Mouse (Mus musculus) CH12.LX (cell line): ENCODE measurements around the gene Hmga2.

Source experiments
- POLR2A ChIP-seq: IDR thresholded peaks from 2 replicates; pipeline ENCODE4 v1.6.1; 2011; ENCODE audit warnings: low read depth, mild to moderate bottlenecking, improper control_type of control experiment, low read length
- ZKSCAN1 ChIP-seq: IDR thresholded peaks from 2 replicates; pipeline ENCODE4 v1.6.1; 2012; ENCODE audit warnings: low read depth, inconsistent platforms, low read length, improper control_type of control experiment, borderline replicate concordance

DNA sequence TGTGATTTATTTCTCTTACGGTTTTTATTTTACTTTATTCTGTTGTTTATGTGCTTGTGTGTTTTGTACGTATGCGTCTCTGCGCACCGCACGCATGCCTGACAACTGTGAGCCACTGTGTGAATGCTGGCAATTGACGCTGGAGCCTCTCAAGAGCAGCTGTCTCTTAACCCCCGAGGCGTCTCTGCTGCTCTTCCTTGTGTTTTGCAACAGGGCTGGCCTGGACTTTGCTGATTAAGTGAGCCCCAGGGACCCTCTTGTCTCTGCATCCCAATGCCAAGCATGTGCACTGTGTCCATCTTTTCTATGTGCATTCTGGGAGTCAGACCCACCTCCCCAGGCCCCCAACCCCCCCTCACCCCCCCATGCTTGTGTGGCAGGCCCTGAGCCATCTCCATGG lies 24.5 kb upstream of the Hmga2 start:
- TF ChIP-seq POLR2A: no peak
- TF ChIP-seq ZKSCAN1: no peak
